Mouse (Mus musculus) liver, embryonic 11.5 days (tissue): ENCODE measurements at regions not wholly inside any gene's neighbourhood (a gene's known extent, or its start where the extent isn't known, plus 50 kb on each side); places are given as distances from the start of the nearest gene placed in this dataset.

Source experiments
- ATAC-seq: fragments of 200-750 bp; cut with Nextera tagmentation; replicated peaks from 2 replicates; pipeline ENCODE4 v1.8.0; 2017; ENCODE audit warnings: moderate number of reproducible peaks, mild to moderate bottlenecking, moderate TSS enrichment, moderate library complexity; ENCODE audit not compliant: low FRiP score
- DNase-seq: peaks from one replicate; pipeline ENCODE4 v3.0.0-alpha.2; 2017; ENCODE audit warnings: low spot score
- H3K27ac ChIP-seq: fragments of 300-500 bp; sonication (generic); 2 replicates; pipeline ENCODE4 v1.5.1; 2014; ENCODE audit warnings: mild to moderate bottlenecking, low read depth, low read length, control low read depth
- H3K27me3 ChIP-seq: fragments of 300-500 bp; sonication (generic); replicated peaks from 2 replicates; pipeline ENCODE4 v1.6.1; 2014; ENCODE audit warnings: low read length, mixed read lengths; ENCODE audit not compliant: control insufficient read depth, insufficient read depth
- H3K36me3 ChIP-seq: fragments of 300-500 bp; sonication (generic); 2 replicates; pipeline ENCODE4 v1.6.1; 2014; ENCODE audit warnings: mild to moderate bottlenecking, low read length, moderate library complexity, mixed read lengths; ENCODE audit not compliant: control insufficient read depth, insufficient read depth
- H3K4me1 ChIP-seq: fragments of 300-500 bp; sonication (generic); replicated peaks from 2 replicates; pipeline ENCODE4 v1.6.1; 2014; ENCODE audit warnings: low read length, mixed read lengths; ENCODE audit not compliant: control insufficient read depth, insufficient read depth
- H3K4me2 ChIP-seq: fragments of 300-500 bp; sonication (generic); 2 replicates; pipeline ENCODE4 v1.6.1; 2014; ENCODE audit warnings: mild to moderate bottlenecking, control low read depth, moderate library complexity
- H3K4me3 ChIP-seq: fragments of 300-500 bp; sonication (generic); 2 replicates; pipeline ENCODE4 v1.5.1; 2014; ENCODE audit warnings: low read depth, low read length, control low read depth
- H3K9ac ChIP-seq: fragments of 300-500 bp; sonication (generic); 2 replicates; pipeline ENCODE4 v1.6.1; 2014; ENCODE audit warnings: low read depth, low read length, control low read depth
- H3K9me3 ChIP-seq: fragments of 300-500 bp; sonication (generic); 2 replicates; pipeline ENCODE4 v1.6.1; 2016; ENCODE audit warnings: low read length, inconsistent platforms, mixed read lengths; ENCODE audit not compliant: control insufficient read depth
- WGBS: fragments of 180-500 bp; shearing (Covaris S2); extraction: QIAGEN DNeasy Blood & Tissue Kit; methylation state at CpG from one replicate; pipeline ENCODE4 v1.1.7; 2014; 5-methylcytosine and 5-hydroxymethylcytosine counted together

GRCm38 (mm10) chr16:93533205-93533604 lies 70.7 kb downstream of the Setd4 start:
- no peak overlapping the region for H3K4me3 ChIP-seq
- H3K4me1 ChIP-seq: no peaks in the 10 kb centered on the region
- no peaks in the 10 kb centered on the region for H3K9me3 ChIP-seq
- H3K9ac ChIP-seq: no peak overlapping the region
- ATAC-seq (no peak), DNase-seq (no peak)
- no peak overlapping the region for H3K4me2 ChIP-seq
- no peaks in the 10 kb centered on the region for H3K27me3 ChIP-seq
- H3K27ac ChIP-seq: no peak overlapping the region
- no peaks in the 10 kb centered on the region for H3K36me3 ChIP-seq
- 12% methylated on average over 4 of the region's 4 CpGs for WGBS

DNA sequence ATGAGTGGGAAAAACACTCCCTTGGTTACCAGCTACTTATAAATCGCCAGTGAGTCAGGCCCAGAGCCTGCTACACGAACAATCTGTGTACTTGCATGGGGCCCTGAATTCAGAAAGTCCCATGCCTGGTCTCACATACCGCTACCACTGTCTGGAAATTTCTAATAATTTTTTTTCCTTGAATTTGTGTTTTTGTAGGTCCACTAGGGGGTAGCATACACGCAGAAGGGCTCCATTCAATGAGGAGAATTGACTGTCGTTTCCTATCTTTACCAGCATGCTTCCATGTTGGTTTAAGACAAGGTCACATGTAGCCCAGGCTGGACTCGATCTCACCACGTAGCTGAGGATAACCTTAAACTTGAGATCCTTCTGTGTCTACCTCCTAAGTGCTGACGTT lies 71.9 kb downstream of the Setd4 start:
- 70% methylated on average over 8 of the region's 8 CpGs for WGBS
- H3K9me3 ChIP-seq: no peaks in the 10 kb centered on the region
- H3K4me1 ChIP-seq: no peaks in the 10 kb centered on the region
- H3K36me3 ChIP-seq: no peaks in the 10 kb centered on the region
- H3K4me2 ChIP-seq: no peak overlapping the region
- ATAC-seq (no peak), DNase-seq (no peak)
- H3K27me3 ChIP-seq: no peaks in the 10 kb centered on the region
- H3K4me3 ChIP-seq: no peak overlapping the region
- no peak overlapping the region for H3K9ac ChIP-seq
- H3K27ac ChIP-seq: no peak overlapping the region

- H3K27me3 ChIP-seq: no peaks in the 10 kb centered on the region
- H3K36me3 ChIP-seq: no peaks in the 10 kb centered on the region
- ATAC-seq: no peak
- H3K9ac ChIP-seq: no peak overlapping the region
- no peak overlapping the region for H3K27ac ChIP-seq
- no peaks in the 10 kb centered on the region for H3K9me3 ChIP-seq
- WGBS: 71% methylated on average over 2 of the region's 2 CpGs
- DNase-seq: no peak
- no peak overlapping the region for H3K4me2 ChIP-seq
- H3K4me1 ChIP-seq: no peaks in the 10 kb centered on the region
- no peak overlapping the region for H3K4me3 ChIP-seq
Measured at GRCm38 (mm10) chr16:93522485-93522884, 81.4 kb downstream of the Setd4 start.

DNA sequence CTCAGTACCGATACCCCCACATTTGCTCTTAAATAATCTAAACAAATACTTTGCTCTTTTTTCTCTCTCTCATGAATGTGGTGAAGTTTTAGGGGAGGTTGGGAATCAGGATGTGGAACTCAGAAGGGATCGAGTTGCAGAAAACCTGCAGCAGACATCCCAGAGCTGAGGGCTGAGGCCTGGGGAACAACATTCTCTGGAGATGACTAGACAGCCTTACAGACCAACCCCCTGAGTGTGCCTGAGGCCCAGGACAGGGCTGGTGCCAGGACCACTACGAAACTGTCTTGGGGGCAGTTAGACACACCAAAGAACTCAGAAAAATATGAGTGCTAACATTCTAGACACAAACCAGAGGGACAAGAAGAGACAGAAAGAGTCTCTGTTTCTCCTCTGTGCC lies 83.4 kb downstream of the Setd4 start:
- Histone ChIP-seq H3K27me3 (no peaks in the 10 kb centered on the region), H3K4me2 (no peak overlapping the region), H3K27ac (no peak overlapping the region), H3K4me3 (no peak overlapping the region), H3K9me3 (no peaks in the 10 kb centered on the region), H3K9ac (no peak overlapping the region), H3K4me1 (no peaks in the 10 kb centered on the region), H3K36me3 (no peaks in the 10 kb centered on the region)
- no peak for ATAC-seq
- WGBS: 60% methylated on average over 3 of the region's 3 CpGs
- no peak for DNase-seq

GRCm38 (mm10) chr16:93518620-93519019 lies 85.2 kb downstream of the Setd4 start:
- Histone ChIP-seq H3K4me2 (no peak overlapping the region), H3K9me3 (no peaks in the 10 kb centered on the region), H3K36me3 (no peaks in the 10 kb centered on the region), H3K27me3 (no peaks in the 10 kb centered on the region), H3K4me3 (no peak overlapping the region), H3K4me1 (no peaks in the 10 kb centered on the region), H3K9ac (no peak overlapping the region), H3K27ac (no peak overlapping the region)
- DNase-seq (no peak), ATAC-seq (no peak)
- 74% methylated on average over 1 of the region's 1 CpGs for WGBS

DNA sequence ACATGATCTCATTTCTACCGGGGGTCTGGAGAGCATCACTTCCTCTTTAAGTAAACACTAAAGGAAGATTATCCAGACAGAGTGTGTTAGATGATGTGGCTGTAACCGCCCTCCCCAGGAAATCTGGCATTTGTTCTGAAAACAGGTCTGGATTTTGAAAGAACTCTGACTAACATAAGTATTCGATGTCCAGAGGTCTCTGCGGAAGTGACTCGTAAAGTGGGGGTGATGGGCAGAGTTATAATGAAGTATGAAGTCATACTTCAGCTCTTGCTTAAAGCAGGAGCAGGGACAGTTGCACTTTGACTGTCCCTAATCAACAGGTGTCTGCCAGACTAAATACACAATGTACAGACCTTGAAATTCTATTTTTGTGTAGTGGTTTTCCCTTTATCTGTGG lies 87.1 kb downstream of the Setd4 start:
- H3K27ac ChIP-seq: no peak overlapping the region
- H3K4me3 ChIP-seq: no peak overlapping the region
- WGBS: 44% methylated on average over 5 of the region's 5 CpGs
- no peaks in the 10 kb centered on the region for H3K36me3 ChIP-seq
- no peaks in the 10 kb centered on the region for H3K4me1 ChIP-seq
- no peaks in the 10 kb centered on the region for H3K9me3 ChIP-seq
- H3K4me2 ChIP-seq: no peak overlapping the region
- DNase-seq: no peak
- no peaks in the 10 kb centered on the region for H3K27me3 ChIP-seq
- H3K9ac ChIP-seq: no peak overlapping the region
- ATAC-seq: no peak

GRCm38 (mm10) chr16:93515456-93515941 lies 88.4 kb downstream of the Setd4 start:
- H3K4me1 ChIP-seq: no peaks in the 10 kb centered on the region
- no peaks in the 10 kb centered on the region for H3K36me3 ChIP-seq
- no peak overlapping the region for H3K9ac ChIP-seq
- no peak overlapping the region for H3K4me2 ChIP-seq
- no peak overlapping the region for H3K4me3 ChIP-seq
- no peaks in the 10 kb centered on the region for H3K27me3 ChIP-seq
- H3K9me3 ChIP-seq: no peaks in the 10 kb centered on the region
- no peak for ATAC-seq
- no peak overlapping the region for H3K27ac ChIP-seq
- no peak for DNase-seq
- 77% methylated on average over 5 of the region's 5 CpGs for WGBS

DNA sequence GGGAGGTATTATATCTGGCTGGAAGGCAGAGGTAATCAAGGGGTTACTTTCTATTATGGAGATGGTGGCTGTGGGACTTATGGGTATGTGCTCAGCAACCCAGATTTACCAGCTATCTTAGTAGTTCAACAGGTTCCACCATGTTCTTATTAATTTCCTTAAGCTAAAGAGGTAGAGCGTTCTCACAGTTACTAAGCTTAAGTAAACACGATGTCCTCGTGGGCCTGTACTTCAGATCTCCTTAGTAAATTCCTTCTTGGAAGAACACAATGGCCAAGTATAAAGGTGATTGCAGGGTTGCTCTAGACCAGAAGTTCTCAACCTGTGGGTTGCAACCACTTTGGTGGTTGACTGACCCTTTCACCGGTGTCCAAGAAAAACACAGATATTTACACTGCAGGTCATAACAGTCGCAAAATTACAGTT lies 90.2 kb downstream of the Setd4 start:
- 85% methylated on average over 5 of the region's 5 CpGs for WGBS
- H3K27ac ChIP-seq: no peak overlapping the region
- no peaks in the 10 kb centered on the region for H3K4me1 ChIP-seq
- H3K4me2 ChIP-seq: no peak overlapping the region
- no peaks in the 10 kb centered on the region for H3K36me3 ChIP-seq
- H3K9ac ChIP-seq: no peak overlapping the region
- H3K9me3 ChIP-seq: no peaks in the 10 kb centered on the region
- H3K4me3 ChIP-seq: no peak overlapping the region
- ATAC-seq: no peak
- DNase-seq: no peak
- no peaks in the 10 kb centered on the region for H3K27me3 ChIP-seq

DNA sequence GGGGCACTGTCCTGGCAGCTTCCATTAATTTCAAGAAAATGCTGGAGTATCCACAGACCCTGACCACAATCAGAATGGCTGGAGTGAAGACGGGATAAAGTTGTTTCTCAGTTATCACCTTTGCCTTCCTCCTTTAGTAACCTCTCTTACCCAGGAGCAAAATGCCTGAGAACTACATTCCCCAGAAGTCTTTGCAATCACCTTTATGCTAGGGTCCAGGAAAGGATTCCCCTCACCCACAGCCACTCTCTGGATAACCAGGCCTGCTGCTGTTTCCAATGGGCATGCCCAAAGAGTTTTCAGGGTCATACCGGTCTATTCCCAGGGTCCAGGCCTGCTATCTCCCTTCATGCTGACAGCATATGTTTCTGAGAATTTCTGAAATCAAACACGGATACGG lies 91.9 kb downstream of the Setd4 start:
- ATAC-seq: no peak
- 69% methylated on average over 4 of the region's 4 CpGs for WGBS
- no peak for DNase-seq

More for the DNA sequence above, 91.9 kb downstream of the Setd4 start:
- Histone ChIP-seq H3K27ac (no peak overlapping the region), H3K4me1 (no peaks in the 10 kb centered on the region), H3K4me3 (no peak overlapping the region), H3K27me3 (no peaks in the 10 kb centered on the region), H3K9ac (no peak overlapping the region), H3K9me3 (no peaks in the 10 kb centered on the region), H3K4me2 (no peak overlapping the region), H3K36me3 (no peaks in the 10 kb centered on the region)
